Mouse (Mus musculus) liver, embryonic 13.5 days (tissue): ENCODE measurements around the gene Itgb7. TPM values are rescaled to one million over a fixed set of nuclear protein-coding genes. Genes with fewer than 3 reads are reported as not detected.

Experiments used
- ATAC-seq: fragments of 200-750 bp; cut with Nextera tagmentation; 2 replicates; pipeline ENCODE4 v1.8.0; 2017; ENCODE audit warnings: low read depth, mild to moderate bottlenecking, moderate number of reproducible peaks, moderate library complexity
- DNase-seq: peaks from one replicate; pipeline ENCODE4 v3.0.0; 2022
- H3K27ac ChIP-seq: fragments of 300-500 bp; sonication (generic); 2 replicates; pipeline ENCODE4 v1.5.1; 2015; ENCODE audit warnings: moderate library complexity, mild to moderate bottlenecking, inconsistent platforms
- H3K27me3 ChIP-seq: fragments of 300-500 bp; sonication (generic); 2 replicates; pipeline ENCODE4 v1.6.1; 2015; ENCODE audit warnings: mild to moderate bottlenecking, inconsistent platforms
- H3K36me3 ChIP-seq: fragments of 300-500 bp; sonication (generic); 2 replicates; pipeline ENCODE4 v1.6.1; 2015; ENCODE audit warnings: mild to moderate bottlenecking, inconsistent platforms
- H3K4me1 ChIP-seq: fragments of 300-500 bp; sonication (generic); replicated peaks from 2 replicates; pipeline ENCODE4 v1.6.1; 2015; ENCODE audit warnings: inconsistent platforms
- H3K4me2 ChIP-seq: fragments of 300-500 bp; sonication (generic); 2 replicates; pipeline ENCODE4 v1.6.1; 2015; ENCODE audit warnings: inconsistent platforms, mild to moderate bottlenecking, moderate library complexity
- H3K4me3 ChIP-seq: fragments of 300-500 bp; sonication (generic); replicated peaks from 2 replicates; pipeline ENCODE4 v1.5.1; 2015; ENCODE audit warnings: mild to moderate bottlenecking, inconsistent platforms
- H3K9ac ChIP-seq: fragments of 300-500 bp; sonication (generic); 2 replicates; pipeline ENCODE4 v1.6.1; 2015; ENCODE audit warnings: mild to moderate bottlenecking, inconsistent platforms
- H3K9me3 ChIP-seq: fragments of 300-500 bp; sonication (generic); replicated peaks from 2 replicates; pipeline ENCODE4 v1.6.1; 2016; ENCODE audit warnings: inconsistent platforms
- WGBS: fragments of 180-500 bp; shearing (Covaris S2); methylation state at CpG from one replicate; pipeline ENCODE4 v1.1.7; 2015; ENCODE audit not compliant: insufficient replicate concordance; 5-methylcytosine and 5-hydroxymethylcytosine counted together
- polyA plus RNA-seq: library from polyadenylated mRNA; unstranded; fragments of >200 nt; fragmentation: Nextera tagmentation; extraction: Ambion mirVana; gene quantifications from 2 replicates; pipeline ENCODE4 v1.2.1, GENCODE M21; 2015

The Itgb7 gene
- polyA plus RNA-seq, 1 experiment from 2014 or later, result 6.5 TPM

DNA sequence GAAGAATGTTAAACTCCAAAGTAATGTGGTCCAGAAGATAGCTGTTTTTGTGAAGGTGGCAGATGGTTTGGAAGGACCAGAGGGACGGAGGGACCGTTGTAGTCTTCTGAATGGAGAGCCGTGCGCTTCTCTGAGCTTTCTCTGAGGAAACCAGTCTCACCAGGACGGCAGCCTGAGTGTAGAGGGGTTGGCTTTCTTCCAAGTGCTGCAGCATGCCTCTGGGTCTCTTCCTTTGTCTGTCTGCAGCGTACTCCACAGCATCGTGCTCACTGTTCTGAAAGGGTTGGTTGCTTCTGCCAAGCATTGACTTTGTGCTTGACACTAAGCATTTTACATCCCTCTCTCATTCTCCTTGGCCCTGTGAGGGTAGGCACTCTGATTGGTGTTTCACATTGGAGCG lies 26.0 kb downstream of the Itgb7 start:
- Histone ChIP-seq H3K9me3 (no peaks in the 10 kb centered on the region), H3K9ac (0 out of 2 replicates have a peak overlapping the region, but pooled peaks have one; percentile 31), H3K4me1 (peaks cover 45% of the 10 kb centered on the region), H3K4me2 (peak overlapping the region; percentile 89), H3K36me3 (peaks cover 60% of the 10 kb centered on the region), H3K4me3 (peak overlapping the region; percentile 90; the same call in 1 of the 2 replicates), H3K27me3 (no peaks in the 10 kb centered on the region), H3K27ac (no peak overlapping the region)
- no peak for ATAC-seq
- WGBS, result 76% methylated on average over 8 of the region's 8 CpGs
- DNase-seq, result no peak

GRCm38 (mm10) chr15:102204674-102205505 lies 26.9 kb downstream of the Itgb7 start, which contains the start of gene Csad:
TSS of gene Csad (minus strand) at chr15:102204724.
- Histone ChIP-seq H3K4me2 (peak within 1 kb of the TSS; percentile 89), H3K36me3 (peaks cover 51% of the 10 kb centered on the region), H3K4me1 (peaks cover 48% of the 10 kb centered on the region), H3K9ac (peak within 1 kb of the TSS; percentile 92), H3K9me3 (no peaks in the 10 kb centered on the region), H3K27ac (peak within 1 kb of the TSS; percentile 96), H3K4me3 (peak within 1 kb of the TSS; percentile 90), H3K27me3 (no peaks in the 10 kb centered on the region)
- DNase-seq, result no peak
- WGBS, result 81% methylated on average over 19 of the region's 19 CpGs
- ATAC-seq, result no peak

DNA sequence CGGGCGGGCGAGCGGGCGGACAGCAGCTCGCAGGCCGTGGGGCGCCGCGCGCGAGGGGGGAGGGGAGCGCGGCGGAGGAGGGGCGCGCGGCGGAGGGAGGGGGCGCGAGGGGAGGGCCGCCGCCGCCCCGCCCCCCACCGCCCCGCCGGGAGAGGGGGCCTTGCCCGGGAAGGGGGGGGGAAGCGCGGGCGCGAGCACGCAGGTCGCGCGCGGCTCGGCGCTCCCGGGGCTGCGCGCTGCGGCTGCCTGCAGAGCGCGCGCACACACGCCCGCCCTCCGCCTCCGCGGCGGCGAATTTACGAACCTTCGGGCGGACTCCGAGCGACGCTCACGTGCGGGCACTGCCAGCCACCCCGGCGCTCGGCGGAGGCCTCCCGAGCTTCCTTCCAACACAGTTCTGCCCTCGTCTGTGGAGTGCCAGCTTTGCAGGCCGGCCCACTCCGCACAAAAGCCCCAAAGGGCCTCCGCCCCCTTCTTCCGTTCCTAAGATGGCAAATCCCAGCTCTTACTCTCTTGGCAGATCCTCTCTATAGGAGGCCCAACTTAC lies 27.8 kb downstream of the Itgb7 start:
- peak overlapping the region; percentile 89 for H3K4me2 ChIP-seq
- WGBS, result under 1% methylated on average over 43 of the region's 72 CpGs
- peak overlapping the region; percentile 96 for H3K27ac ChIP-seq
- peak overlapping the region; percentile 90 for H3K4me3 ChIP-seq
- peak overlapping the region; percentile 92 for H3K9ac ChIP-seq
- no peaks in the 10 kb centered on the region for H3K27me3 ChIP-seq
- ATAC-seq, result peak; percentile 47
- no peaks in the 10 kb centered on the region for H3K9me3 ChIP-seq
- peaks cover 52% of the 10 kb centered on the region for H3K4me1 ChIP-seq
- peaks cover 41% of the 10 kb centered on the region for H3K36me3 ChIP-seq
- peak; percentile 53 for DNase-seq

- Histone ChIP-seq H3K9me3 (no peaks in the 10 kb centered on the region), H3K27ac (peak within 1 kb of the TSS; percentile 96), H3K36me3 (peaks cover 34% of the 10 kb centered on the region), H3K4me3 (peak within 1 kb of the TSS; percentile 90), H3K27me3 (no peaks in the 10 kb centered on the region), H3K9ac (peak within 1 kb of the TSS; percentile 92), H3K4me2 (peak within 1 kb of the TSS; percentile 89), H3K4me1 (peaks cover 52% of the 10 kb centered on the region)
- DNase-seq, result peak; percentile 90
- whole genome bisulfite sequencing, result under 1% methylated on average over 44 of the region's 68 CpGs
- peak; percentile 96 for ATAC-seq
Measured at GRCm38 (mm10) chr15:102202971-102203834, 28.5 kb downstream of the Itgb7 start, which contains the start of gene Zfp740. TSS of gene Zfp740 (plus strand) at chr15:102203249.

DNA sequence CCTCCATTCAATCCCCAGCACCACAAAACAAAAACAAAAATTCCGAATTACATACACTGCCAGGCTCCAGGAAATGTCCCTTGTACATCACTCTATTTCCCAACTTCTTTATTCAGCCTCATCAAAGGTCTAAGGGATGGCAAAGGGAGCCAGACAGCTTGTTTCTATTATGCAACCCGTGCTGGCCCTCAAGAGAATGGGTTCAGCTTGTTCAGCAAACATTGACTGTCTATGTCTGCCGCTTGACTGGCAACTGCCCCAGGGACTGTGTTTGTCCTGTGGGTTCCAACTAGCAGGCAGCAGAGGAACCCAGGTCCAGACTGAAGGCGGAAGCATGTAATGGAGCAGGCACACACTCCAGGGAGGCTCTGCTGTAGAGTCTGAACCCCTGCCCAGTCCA lies 32.9 kb downstream of the Itgb7 start:
- peaks cover 29% of the 10 kb centered on the region for H3K4me1 ChIP-seq
- H3K9ac ChIP-seq, result no peak overlapping the region
- no peak overlapping the region for H3K4me3 ChIP-seq
- H3K4me2 ChIP-seq, result no peak overlapping the region
- no peaks in the 10 kb centered on the region for H3K9me3 ChIP-seq
- WGBS, result 69% methylated on average over 4 of the region's 4 CpGs
- ATAC-seq (no peak), DNase-seq (no peak)
- H3K36me3 ChIP-seq, result no peaks in the 10 kb centered on the region; the same call in 1 of the 2 replicates
- peak overlapping the region; percentile 37; the same call in 1 of the 2 replicates for H3K27ac ChIP-seq
- no peaks in the 10 kb centered on the region for H3K27me3 ChIP-seq

GRCm38 (mm10) chr15:102195373-102195772 lies 36.4 kb downstream of the Itgb7 start:
- no peaks in the 10 kb centered on the region for H3K27me3 ChIP-seq
- no peak for ATAC-seq
- WGBS, result 63% methylated on average over 4 of the region's 4 CpGs

GRCm38 (mm10) chr15:102194439-102194838 lies 37.3 kb downstream of the Itgb7 start:
- DNase-seq, result no peak
- H3K27me3 ChIP-seq, result no peaks in the 10 kb centered on the region
- peak overlapping the region; percentile 56; the same call in 1 of the 2 replicates for H3K27ac ChIP-seq

More at GRCm38 (mm10) chr15:102195373-102195772, 36.4 kb downstream of the Itgb7 start:
- Histone ChIP-seq H3K9ac (no peak overlapping the region), H3K9me3 (no peaks in the 10 kb centered on the region), H3K4me1 (peaks cover 31% of the 10 kb centered on the region), H3K4me3 (no peak overlapping the region), H3K27ac (no peak overlapping the region), H3K36me3 (no peaks in the 10 kb centered on the region; the same call in 1 of the 2 replicates), H3K4me2 (no peak overlapping the region)
- DNase-seq, result no peak

GRCm38 (mm10) chr15:102193652-102194051 lies 38.1 kb downstream of the Itgb7 start:
- WGBS, result 60% methylated on average over 4 of the region's 4 CpGs

More at GRCm38 (mm10) chr15:102194439-102194838, 37.3 kb downstream of the Itgb7 start:
- peaks cover 35% of the 10 kb centered on the region for H3K4me1 ChIP-seq
- no peak overlapping the region for H3K4me3 ChIP-seq
- no peak overlapping the region for H3K9ac ChIP-seq
- H3K36me3 ChIP-seq, result no peaks in the 10 kb centered on the region
- ATAC-seq, result no peak
- 43% methylated on average over 4 of the region's 4 CpGs for WGBS
- H3K9me3 ChIP-seq, result no peaks in the 10 kb centered on the region
- no peak overlapping the region for H3K4me2 ChIP-seq

GRCm38 (mm10) chr15:102192820-102193386 lies 38.8 kb downstream of the Itgb7 start:
- Histone ChIP-seq H3K4me3 (no peak overlapping the region), H3K27ac (peak overlapping the region; percentile 68), H3K9ac (no peak overlapping the region), H3K9me3 (no peaks in the 10 kb centered on the region), H3K36me3 (no peaks in the 10 kb centered on the region), H3K4me1 (peaks cover 46% of the 10 kb centered on the region), H3K4me2 (no peak overlapping the region), H3K27me3 (no peaks in the 10 kb centered on the region)
- WGBS, result 12% methylated on average over 5 of the region's 5 CpGs
- no peak for DNase-seq
- ATAC-seq, result no peak

More at GRCm38 (mm10) chr15:102193652-102194051, 38.1 kb downstream of the Itgb7 start:
- Histone ChIP-seq H3K27ac (peak overlapping the region; percentile 56; the same call in 1 of the 2 replicates), H3K4me2 (no peak overlapping the region), H3K9me3 (no peaks in the 10 kb centered on the region), H3K27me3 (no peaks in the 10 kb centered on the region), H3K4me1 (peaks cover 39% of the 10 kb centered on the region), H3K4me3 (no peak overlapping the region), H3K36me3 (no peaks in the 10 kb centered on the region), H3K9ac (no peak overlapping the region)
- no peak for DNase-seq
- ATAC-seq, result no peak

DNA sequence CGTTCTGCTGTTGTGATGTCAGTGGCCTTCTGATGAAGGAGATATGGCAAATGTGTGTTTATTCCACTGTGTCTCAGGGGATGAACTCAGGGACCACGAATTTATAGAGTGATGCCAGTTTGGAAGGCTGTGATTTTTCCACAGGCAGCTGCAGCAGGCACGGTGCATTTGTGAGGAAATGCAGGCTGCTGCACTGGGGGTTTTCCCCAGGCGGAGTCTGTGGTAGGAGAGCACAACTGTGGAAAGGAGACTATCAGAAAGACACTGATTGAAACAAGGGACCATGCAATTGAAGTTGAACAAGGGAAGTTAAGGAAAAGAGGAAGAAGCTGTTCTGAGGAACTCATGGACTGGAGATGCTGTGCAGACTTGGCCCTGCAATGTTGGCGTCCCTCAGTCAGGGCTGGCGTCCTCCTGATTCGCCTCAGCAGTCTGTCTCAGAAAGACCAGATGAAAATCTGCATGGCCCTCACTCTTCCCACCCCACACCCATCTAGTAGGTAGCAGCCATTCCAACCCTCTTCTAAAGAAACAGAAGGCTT lies 39.4 kb downstream of the Itgb7 start:
- 36% methylated on average over 7 of the region's 7 CpGs for WGBS
- Histone ChIP-seq H3K36me3 (no peaks in the 10 kb centered on the region), H3K4me2 (no peak overlapping the region), H3K4me1 (peaks cover 48% of the 10 kb centered on the region), H3K9me3 (no peaks in the 10 kb centered on the region), H3K27me3 (no peaks in the 10 kb centered on the region), H3K9ac (no peak overlapping the region), H3K27ac (peak overlapping the region; percentile 68), H3K4me3 (no peak overlapping the region)
- no peak for DNase-seq
- ATAC-seq, result no peak
